Mouse (Mus musculus) C2C12 (cell line): Measurements from ENCODE around the gene Inava. TPM values are rescaled to one million over a fixed set of nuclear protein-coding genes. Genes with fewer than 3 reads are reported as not detected.

ENCODE experiments used
- H3K27me3 ChIP-seq: one replicate; pipeline ENCODE4 v1.6.1; 2011; ENCODE audit not compliant: control insufficient read depth, insufficient read depth, insufficient read length
- H3K36me3 ChIP-seq: one replicate; pipeline ENCODE4 v1.6.1; 2011; ENCODE audit not compliant: control insufficient read depth, insufficient read depth
- H3K4me3 ChIP-seq: one replicate; pipeline ENCODE4 v1.5.1; 2011; ENCODE audit warnings: mild to moderate bottlenecking, control low read depth; ENCODE audit not compliant: poor library complexity, insufficient read depth, severe bottlenecking
- H3K79me2 ChIP-seq: one replicate; pipeline ENCODE4 v1.6.1; 2011; ENCODE audit not compliant: control insufficient read depth, insufficient read depth
- H3K79me3 ChIP-seq: one replicate; pipeline ENCODE4 v1.6.1; 2011; ENCODE audit warnings: low read depth, control low read depth
- H3ac ChIP-seq: one replicate; pipeline ENCODE3; 2011; ENCODE audit warnings: low read depth; ENCODE audit not compliant: control insufficient read depth, insufficient read length
- CEBPB ChIP-seq: IDR thresholded peaks from one replicate; pipeline ENCODE4 v1.6.1; 2011; ENCODE audit warnings: low read depth, mild to moderate bottlenecking, control low read depth, moderate library complexity
- CTCF ChIP-seq: IDR thresholded peaks from one replicate; pipeline ENCODE4 v1.5.1; 2011; ENCODE audit not compliant: control insufficient read depth, insufficient read depth, insufficient read length
- FOSL1 ChIP-seq: IDR thresholded peaks from one replicate; pipeline ENCODE4 v1.8.0; 2011; ENCODE audit warnings: mild to moderate bottlenecking, low read length; ENCODE audit not compliant: poor library complexity, insufficient read depth, severe bottlenecking
- MAX ChIP-seq: IDR thresholded peaks from one replicate; pipeline ENCODE4 v1.6.1; 2011; ENCODE audit warnings: mild to moderate bottlenecking, control low read depth
- MYOD1 ChIP-seq: IDR thresholded peaks from one replicate; pipeline ENCODE4 v1.6.1; 2011; ENCODE audit warnings: low read depth; ENCODE audit not compliant: control insufficient read depth, insufficient read length
- MYOG ChIP-seq: IDR thresholded peaks from one replicate; pipeline ENCODE4 v1.6.1; 2011; ENCODE audit not compliant: control insufficient read depth, insufficient read length; ENCODE audit errors: extremely low read depth
- USF1 ChIP-seq: IDR thresholded peaks from one replicate; pipeline ENCODE4 v1.6.1; 2011; ENCODE audit warnings: low read depth, mild to moderate bottlenecking, control low read depth, moderate library complexity
- polyA plus RNA-seq: library from polyadenylated mRNA; unstranded; fragments of >200 nt; fragmentation: generic; extraction: Trizol; gene quantifications from one replicate; pipeline ENCODE4 v1.2.1, GENCODE M21; 2012; ENCODE audit warnings: missing spikeins

The Inava gene
- polyA plus RNA-seq, 1 experiment, result 7.6 TPM

GRCm38 (mm10) chr1:136165436-136165835, 68.6 kb downstream of the Inava start:
- Histone ChIP-seq H3K4me3 (no peak overlapping the region), H3K79me3 (no peaks in the 10 kb centered on the region), H3K27me3 (no peaks in the 10 kb centered on the region), H3K79me2 (no peaks in the 10 kb centered on the region), H3ac (no peak overlapping the region), H3K36me3 (no peaks in the 10 kb centered on the region)
- TF ChIP-seq MYOG (no peak), MAX (no peak), CEBPB (no peak), FOSL1 (no peak), MYOD1 (no peak), CTCF (no peak), USF1 (no peak)

Other genes starting within 250 kb of the Inava start
- gene Igfn1, start 227.9 kb downstream of the Inava start, polyA plus RNA-seq, result 0.06 TPM
- 60.3 TPM for gene Tmem9, start 226.1 kb downstream of the Inava start, polyA plus RNA-seq
- gene Ascl5, start 183.5 kb downstream of the Inava start, polyA plus RNA-seq, result not detected
- 0.23 TPM for gene Cacna1s, start 181.5 kb downstream of the Inava start, polyA plus RNA-seq
- 0.66 TPM for gene Kif21b, start 102.9 kb downstream of the Inava start, polyA plus RNA-seq
- gene Mroh3, start 21.4 kb downstream of the Inava start, polyA plus RNA-seq, result not detected
- not detected for gene Gpr25, start 26.6 kb upstream of the Inava start, polyA plus RNA-seq
- gene Camsap2, start 111.8 kb upstream of the Inava start, polyA plus RNA-seq, result 7.4 TPM
- 6.0 TPM for gene Ddx59, start 181.0 kb upstream of the Inava start, polyA plus RNA-seq
- 2.8 TPM for gene Kif14, start 232.1 kb upstream of the Inava start, polyA plus RNA-seq